In genomic region chr11:74610545-74611176, GRCm38 (mm10) we compare ENCODE assay signal across 8 mouse cellular contexts. TPM values are rescaled to one million over a fixed set of nuclear protein-coding genes. Genes with fewer than 3 reads are reported as not detected.
A peak's percentile ranks its signal among the peaks of the same experiment; 100 is the strongest.
DNase-seq lines count a peak whose midpoint lies in the region; ATAC-seq and TF ChIP-seq lines count a peak whose summit lies in the region.

Gene Rap1gap2 (minus strand): TSS chr11:74610915.

- no peak for TF ChIP-seq CTCF in kidney, postnatal 0 days (IDR thresholded peaks at IDR 0.05; ENCODE audit: low read depth)

- H3K9ac ChIP-seq in kidney, postnatal 0 days (ENCODE audit: low read depth, low read length) = no peak within 1 kb of the TSS

- no peaks in the 10 kb centered on the region for H3K4me1 ChIP-seq in kidney, postnatal 0 days (replicated peaks; ENCODE audit: insufficient read depth, low read length)
- peaks cover 12% of the 10 kb centered on the region for H3K4me1 ChIP-seq in megakaryocyte, embryonic 14.5 days

- intact Hi-C loops in gastrocnemius, postnatal 14 days (cut with DNase I; ENCODE audit: low total_unique reads) = no loop called here

- 2% methylated on average over 48 of the region's 50 CpGs for WGBS in kidney, postnatal 0 days

- H3K4me3 ChIP-seq in kidney, postnatal 0 days (replicated peaks; ENCODE audit: low read depth, low read length) = peak within 1 kb of the TSS; percentile 24
- H3K4me3 ChIP-seq in megakaryocyte, embryonic 14.5 days (replicated peaks) = peak within 1 kb of the TSS; percentile 87

- DNase-seq in left cerebral cortex, adult 18-20 months (ENCODE audit: low spot score in 2 of 2) = peak; percentile 23 to 53
- DNase-seq in left cerebral cortex, adult 11 months (ENCODE audit: low spot score) = no peak
- DNase-seq in brain, adult 2 months (ENCODE audit: low read depth, low spot score) = peak; percentile 53
- DNase-seq in gonadal fat pad, adult 2 months (ENCODE audit: low read depth) = no peak
- DNase-seq in kidney, postnatal 0 days (ENCODE audit: low spot score) = peak; percentile 4
- no peak for DNase-seq in thymus, postnatal 36 days
- DNase-seq in gastrocnemius, postnatal 14 days = no peak

- H3K9me3 ChIP-seq in kidney, postnatal 0 days (replicated peaks; ENCODE audit: low read length) = no peaks in the 10 kb centered on the region
- H3K9me3 ChIP-seq in megakaryocyte, embryonic 14.5 days = peaks cover 14% of the 10 kb centered on the region

- no peak for ATAC-seq in kidney, postnatal 0 days (replicated peaks; ENCODE audit: low FRiP score, low read depth)

- H3K36me3 ChIP-seq in kidney, postnatal 0 days (ENCODE audit: insufficient read depth, low read length) = no peaks in the 10 kb centered on the region
- no peaks in the 10 kb centered on the region for H3K36me3 ChIP-seq in megakaryocyte, embryonic 14.5 days (replicated peaks; ENCODE audit: low read length)

- no peak within 1 kb of the TSS for H3K27ac ChIP-seq in kidney, postnatal 0 days

- peaks cover 20% of the 10 kb centered on the region for H3K27me3 ChIP-seq in kidney, postnatal 0 days (ENCODE audit: insufficient read depth, low read length)
- H3K27me3 ChIP-seq in megakaryocyte, embryonic 14.5 days (replicated peaks) = peaks cover 69% of the 10 kb centered on the region

- H3K4me2 ChIP-seq in kidney, postnatal 0 days (ENCODE audit: low read length) = peak within 1 kb of the TSS; percentile 52

RNA-seq across cellular contexts. Expression of gene Rap1gap2, which starts in this region (rescaled TPM):
- 100 to 1,000 TPM; 175 to 181 TPM for total RNA-seq in left cerebral cortex, adult 18-20 months (2021)
- 13.2 and 23.6 TPM in 2 replicates for polyA plus RNA-seq in gonadal fat pad, adult 2 months (2012; rRNA removed)
- polyA plus RNA-seq in kidney, postnatal 0 days (2015; fragmentation: Nextera tagmentation; extraction: Ambion mirVana) = 9.1 and 11.4 TPM in 2 replicates
- 0.42 and 0.81 TPM in 2 replicates for polyA plus RNA-seq in megakaryocyte, embryonic 14.5 days (2012; ENCODE audit: insufficient read depth, low replicate concordance)
- 1 to 10 TPM; 9.9 to 10.0 TPM for total RNA-seq in gastrocnemius, postnatal 14 days (2021)

Comparison
In these comparisons a context has a peak if more than half of its experiments do, and no peak if none do; other contexts are left out.
1. RNA of gene Rap1gap2 (total RNA-seq): 175 to 181 TPM in left cerebral cortex, adult 18-20 months; 9.9 to 10.0 TPM in gastrocnemius, postnatal 14 days; every median in the first group is over 10 times any median in the second.
2. DNase-seq: peak in left cerebral cortex, adult 18-20 months (2 of 2), brain, adult 2 months (single experiment) and kidney, postnatal 0 days (single experiment); none in left cerebral cortex, adult 11 months (single experiment), gonadal fat pad, adult 2 months (single experiment), thymus, postnatal 36 days (0 of 2) and gastrocnemius, postnatal 14 days (single experiment).